Mouse (Mus musculus) CH12.LX (cell line): ENCODE measurements around the gene Aqr. TPM values are rescaled to one million over a fixed set of nuclear protein-coding genes. Genes with fewer than 3 reads are reported as not detected.

Experiments used
- DNase-seq: peaks from one replicate; pipeline ENCODE4 v3.0.0-alpha.2; 2013; ENCODE audit errors: extremely low read depth
- H3K27ac ChIP-seq: 2 replicates; pipeline ENCODE4 v1.5.1; 2012; ENCODE audit warnings: low read depth, mild to moderate bottlenecking, control low read depth, moderate library complexity; ENCODE audit not compliant: insufficient read depth
- H3K27me3 ChIP-seq: replicated peaks from 2 replicates; pipeline ENCODE3; 2012; ENCODE audit warnings: inconsistent platforms
- H3K36me3 ChIP-seq, 2 experiments: replicated peaks in 1 of 2; 2 replicates each; pipeline versions ENCODE3 to v1.6.1; 2012; ENCODE audit warnings: inconsistent platforms in 1 of 2, low read length in 1 of 2, mild to moderate bottlenecking in 1 of 2, mixed read lengths in 1 of 2, moderate library complexity in 1 of 2; ENCODE audit not compliant: control insufficient read depth in 1 of 2, insufficient read depth in 1 of 2
- H3K4me1 ChIP-seq, 2 experiments: 2 replicates each; pipeline ENCODE4 v1.6.1; 2012; ENCODE audit warnings: inconsistent platforms in 1 of 2, moderate library complexity in 1 of 2; ENCODE audit not compliant: insufficient read depth in 2 of 2, control insufficient read depth in 1 of 2
- H3K4me2 ChIP-seq: 2 replicates; pipeline ENCODE4 v1.6.1; 2012; ENCODE audit warnings: low read depth, mild to moderate bottlenecking, control low read depth; ENCODE audit not compliant: poor library complexity, insufficient read depth, severe bottlenecking
- H3K4me3 ChIP-seq, 3 experiments: fragments of 150-350 bp in 1 of 3; sonication (generic) in 1 of 3; replicated peaks in 1 of 3; 2 replicates each; pipeline versions ENCODE3 to v1.5.1; 2011 to 2012; ENCODE audit warnings: low read depth in 2 of 3, low read length in 2 of 3, mild to moderate bottlenecking in 2 of 3, moderate library complexity in 2 of 3, control low read depth in 1 of 3, improper control_type of control experiment in 1 of 3, inconsistent platforms in 1 of 3, mixed read lengths in 1 of 3; ENCODE audit not compliant: poor library complexity in 1 of 3
- H3K79me2 ChIP-seq: replicated peaks from 2 replicates; pipeline ENCODE4 v1.6.1; 2012; ENCODE audit warnings: mild to moderate bottlenecking, moderate library complexity; ENCODE audit not compliant: control insufficient read depth, poor library complexity, insufficient read depth, severe bottlenecking; ENCODE audit errors: extremely low read depth
- H3K9ac ChIP-seq: 2 replicates; pipeline ENCODE4 v1.6.1; 2012; ENCODE audit warnings: low read depth, mild to moderate bottlenecking, control low read depth, moderate library complexity; ENCODE audit not compliant: insufficient read depth
- H3K9me3 ChIP-seq: replicated peaks from 2 replicates; pipeline ENCODE3; 2012; ENCODE audit warnings: low read length, inconsistent platforms, mixed read lengths
- BHLHE40 ChIP-seq: IDR thresholded peaks from 2 replicates; pipeline ENCODE4 v1.6.1; 2011; ENCODE audit warnings: mild to moderate bottlenecking, low read depth, low read length, improper control_type of control experiment
- CHD1 ChIP-seq: IDR thresholded peaks from 2 replicates; pipeline ENCODE4 v1.6.1; 2012; ENCODE audit warnings: low read depth, low read length, improper control_type of control experiment, inconsistent platforms
- E2F4 ChIP-seq: IDR thresholded peaks from 2 replicates; pipeline ENCODE4 v1.6.1; 2011; ENCODE audit warnings: low read depth, low read length, improper control_type of control experiment; ENCODE audit not compliant: insufficient replicate concordance
- ELF1 ChIP-seq: IDR thresholded peaks from 2 replicates; pipeline ENCODE4 v1.6.1; 2014; ENCODE audit warnings: low read depth, mild to moderate bottlenecking, inconsistent platforms, low read length, improper control_type of control experiment
- GABPA ChIP-seq: IDR thresholded peaks from 2 replicates; pipeline ENCODE4 v1.6.1; 2012; ENCODE audit warnings: low read depth, low read length, improper control_type of control experiment, inconsistent platforms; ENCODE audit not compliant: insufficient replicate concordance
- JUN ChIP-seq: IDR thresholded peaks from 2 replicates; pipeline ENCODE4 v1.6.1; 2011; ENCODE audit warnings: low read depth, mild to moderate bottlenecking, low read length, improper control_type of control experiment, moderate library complexity; ENCODE audit not compliant: insufficient read depth
- JUND ChIP-seq: conservative IDR thresholded peaks from 2 replicates; pipeline ENCODE4 v1.6.1; 2011; ENCODE audit warnings: low read depth, low read length, improper control_type of control experiment
- KAT2A ChIP-seq: IDR thresholded peaks from 2 replicates; pipeline ENCODE4 v1.6.1; 2012; ENCODE audit warnings: low read length, improper control_type of control experiment, inconsistent platforms; ENCODE audit not compliant: insufficient replicate concordance
- MYC ChIP-seq: IDR thresholded peaks from 2 replicates; pipeline ENCODE4 v1.6.1; 2011; ENCODE audit warnings: low read depth, mild to moderate bottlenecking, improper control_type of control experiment, low read length
- NELFE ChIP-seq: IDR thresholded peaks from 2 replicates; pipeline ENCODE4 v1.6.1; 2011; ENCODE audit warnings: low read depth, low read length, improper control_type of control experiment
- NRF1 ChIP-seq: IDR thresholded peaks from 2 replicates; pipeline ENCODE4 v1.6.1; 2014; ENCODE audit warnings: low read depth, mild to moderate bottlenecking, inconsistent platforms, low read length, improper control_type of control experiment, moderate library complexity
- PAX5 ChIP-seq: IDR thresholded peaks from 2 replicates; pipeline ENCODE4 v1.6.1; 2012; ENCODE audit warnings: low read length, inconsistent platforms, mixed read lengths
- POLR2A ChIP-seq: IDR thresholded peaks from 2 replicates; pipeline ENCODE4 v1.6.1; 2011; ENCODE audit warnings: low read depth, mild to moderate bottlenecking, improper control_type of control experiment, low read length
- RAD21 ChIP-seq: IDR thresholded peaks from 2 replicates; pipeline ENCODE4 v1.6.1; 2011; ENCODE audit warnings: low read depth, mild to moderate bottlenecking, low read length, improper control_type of control experiment, moderate library complexity
- SIN3A ChIP-seq: IDR thresholded peaks from 2 replicates; pipeline ENCODE4 v1.6.1; 2012; ENCODE audit warnings: low read length, improper control_type of control experiment, inconsistent platforms
- TBP ChIP-seq: conservative IDR thresholded peaks from 2 replicates; pipeline ENCODE4 v1.6.1; 2011; ENCODE audit warnings: low read depth, low read length, improper control_type of control experiment
- UBTF ChIP-seq: IDR thresholded peaks from 2 replicates; pipeline ENCODE4 v1.6.1; 2012; ENCODE audit warnings: low read depth, mild to moderate bottlenecking, inconsistent platforms, low read length, improper control_type of control experiment, moderate library complexity
- ZC3H11A ChIP-seq: IDR thresholded peaks from 2 replicates; pipeline ENCODE4 v1.6.1; 2012; ENCODE audit warnings: low read depth, mild to moderate bottlenecking, inconsistent platforms, low read length, improper control_type of control experiment
- ZKSCAN1 ChIP-seq: IDR thresholded peaks from 2 replicates; pipeline ENCODE4 v1.6.1; 2012; ENCODE audit warnings: low read depth, inconsistent platforms, low read length, improper control_type of control experiment, borderline replicate concordance
- dilution Hi-C: fragments of 300-500 bp; cut with MboI; formaldehyde crosslinking; loops from 2 replicates; pipeline ENCODE4 v1.14.3; 2020; ENCODE audit warnings: low sequenced_read_pairs; ENCODE audit not compliant: extremely low pct_unique_long_range_greater_than_20kb, extremely low pct_ligation_motif_present
- in situ Hi-C: fragments of 300-500 bp; cut with MboI; formaldehyde crosslinking; loops from 3 replicates; pipeline ENCODE4 v1.14.3; 2019; ENCODE audit warnings: low sequenced_read_pairs, low pct_ligation_motif_present, low pct_unique_long_range_greater_than_20kb, mixed read lengths
- polyA plus RNA-seq: library from polyadenylated mRNA; unstranded; fragments of >175 nt; gene quantifications from 2 replicates; pipeline ENCODE4 v1.2.1, GENCODE M21; 2012; ENCODE audit warnings: low read depth; ENCODE audit not compliant: insufficient read length
- total RNA-seq, 2 experiments: library from RNA; depleted of rRNA; stranded (reverse); fragments of 300-350 nt in 1 of 2; fragments of >200 nt in 1 of 2; gene quantifications; 2 replicates each; pipeline ENCODE4 v1.2.3; 2012 to 2014

The Aqr gene
- total and polyA plus RNA-seq, 3 experiments: 37.1 to 64.1 (median 44.0) TPM

- no peaks in the 10 kb centered on the region for H3K79me2 ChIP-seq
- H3K36me3 ChIP-seq: no peaks in the 10 kb centered on the region
- H3K27ac ChIP-seq: no peak overlapping the region
- no peaks in the 10 kb centered on the region for H3K27me3 ChIP-seq
- in situ Hi-C loops (no loop called here), dilution Hi-C loops (no loop called here)
- H3K4me1 ChIP-seq: peaks cover 0 to 9% of the 10 kb centered on the region in 2 experiments; a peak in 1 of 4 replicates
- no peak for DNase-seq
- no peak overlapping the region for H3K4me2 ChIP-seq
- no peaks in the 10 kb centered on the region for H3K9me3 ChIP-seq
- H3K9ac ChIP-seq: no peak overlapping the region
- no peak for TF ChIP-seq MYC
- no peak for TF ChIP-seq ZC3H11A
- TF ChIP-seq BHLHE40: no peak
- no peak for TF ChIP-seq SIN3A
- TF ChIP-seq ZKSCAN1: no peak
- TF ChIP-seq PAX5: no peak
- TF ChIP-seq JUND: no peak
- no peak for TF ChIP-seq TBP
- no peak for TF ChIP-seq ELF1
- no peak for TF ChIP-seq GABPA
- no peak for TF ChIP-seq E2F4
- TF ChIP-seq KAT2A: no peak
- no peak overlapping the region for H3K4me3 ChIP-seq
These were observed 48.8 kb upstream of the Aqr start for GRCm38 (mm10) chr2:114235584-114235983.

- Histone ChIP-seq H3K79me2 (no peaks in the 10 kb centered on the region), H3K9ac (no peak overlapping the region), H3K4me3 (no peak overlapping the region), H3K27me3 (no peaks in the 10 kb centered on the region), H3K36me3 (no peaks in the 10 kb centered on the region), H3K27ac (no peak overlapping the region), H3K9me3 (no peaks in the 10 kb centered on the region), H3K4me1 (peaks cover 0 to 9% of the 10 kb centered on the region in 2 experiments; a peak in 1 of 4 replicates), H3K4me2 (no peak overlapping the region)
- TF ChIP-seq NELFE (no peak), CHD1 (no peak)
- dilution Hi-C loops: no loop called here
- DNase-seq: no peak
- in situ Hi-C loops: no loop called here
These were observed 44.4 kb upstream of the Aqr start for GRCm38 (mm10) chr2:114231248-114231647.

- in situ Hi-C loops: no loop called here
- DNase-seq: no peak
- Histone ChIP-seq H3K9ac (no peak overlapping the region), H3K79me2 (no peaks in the 10 kb centered on the region), H3K36me3 (no peaks in the 10 kb centered on the region), H3K9me3 (no peaks in the 10 kb centered on the region), H3K27me3 (no peaks in the 10 kb centered on the region), H3K4me3 (no peak overlapping the region), H3K4me2 (no peak overlapping the region), H3K4me1 (peaks cover 0 to 9% of the 10 kb centered on the region in 2 experiments; a peak in 1 of 4 replicates), H3K27ac (no peak overlapping the region)
- dilution Hi-C loops: no loop called here
- TF ChIP-seq NRF1 (no peak), GABPA (no peak), E2F4 (no peak), POLR2A (no peak), UBTF (no peak), RAD21 (no peak), JUN (no peak)
These were observed 41.8 kb upstream of the Aqr start for GRCm38 (mm10) chr2:114228672-114229071.
